Mouse (Mus musculus) heart, postnatal 10 days (tissue): ENCODE measurements around the gene Zbtb20. TPM values are rescaled to one million over a fixed set of nuclear protein-coding genes. Genes with fewer than 3 reads are reported as not detected.

ENCODE experiments used
- DNase-seq, 2 experiments: peaks; one replicate each; pipeline ENCODE4 v3.0.0; 2021
- intact Hi-C: fragments of 180-260 bp; cut with DNase I; formaldehyde crosslinking; loops from one replicate; pipeline ENCODE4 v1.15.1; 2025
- microRNA-seq, 2 experiments: library from miRNA; unstranded; fragments of <30 nt; microRNA quantifications; one replicate each; pipeline ENCODE4 v1.2.0; 2022
- total RNA-seq, 2 experiments: library from RNA; stranded (reverse); gene quantifications; 2 replicates each; pipeline ENCODE4 v1.2.3; 2021

The Zbtb20 gene
- total RNA-seq, 2 experiments from 2014 or later: 149 to 160 TPM

DNA sequence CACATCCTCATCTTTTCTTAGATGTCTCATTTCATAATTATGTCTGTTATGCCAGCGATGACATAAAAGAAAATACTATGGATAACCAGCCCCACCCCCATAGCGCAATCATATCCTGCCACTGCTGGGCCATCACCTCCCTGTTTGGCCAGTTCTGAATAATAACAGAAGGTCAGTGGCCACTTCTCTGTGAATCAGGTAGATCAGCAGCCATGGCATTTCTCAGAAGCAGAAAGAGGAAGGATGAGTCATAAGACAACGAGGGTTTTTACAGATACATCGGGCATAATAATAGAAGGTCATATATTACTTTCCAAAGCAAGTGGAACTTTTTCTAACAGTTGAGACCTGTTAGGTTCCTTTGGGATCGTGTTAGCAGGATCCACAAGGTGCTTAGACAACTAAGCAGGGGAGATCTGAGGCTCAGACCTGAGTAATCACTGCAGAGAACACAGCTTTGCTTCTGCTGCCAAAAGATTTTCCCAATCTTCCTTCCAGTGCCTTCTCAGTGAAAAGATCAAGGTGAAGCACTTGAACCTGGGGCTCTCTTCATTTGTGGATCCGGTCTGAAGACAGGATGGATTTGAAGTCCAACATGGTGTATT, 779.6 kb downstream of the Zbtb20 start:
- DNase-seq: no peak
- intact Hi-C loops: no loop called here

DNA sequence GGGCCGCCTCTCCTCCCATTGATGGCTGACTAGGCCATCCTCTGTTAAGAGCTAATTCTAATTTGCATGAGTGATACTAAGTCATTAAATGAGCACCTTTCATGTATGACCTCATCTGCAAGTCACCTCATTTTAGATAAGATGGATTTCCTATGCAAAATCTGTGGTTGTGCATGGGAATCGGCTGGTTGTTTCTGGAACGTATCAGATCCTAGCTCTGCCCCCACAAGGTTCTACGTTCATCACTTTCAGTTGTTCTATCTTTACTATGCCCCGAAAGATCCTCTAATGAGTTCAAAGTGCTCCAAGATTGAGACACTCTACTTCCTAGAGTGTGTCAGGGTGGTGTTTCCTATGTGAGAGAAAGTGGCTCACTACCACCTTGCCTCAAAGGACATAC, 785.9 kb downstream of the Zbtb20 start:
- intact Hi-C loops: no loop called here
- DNase-seq: no peak

DNA sequence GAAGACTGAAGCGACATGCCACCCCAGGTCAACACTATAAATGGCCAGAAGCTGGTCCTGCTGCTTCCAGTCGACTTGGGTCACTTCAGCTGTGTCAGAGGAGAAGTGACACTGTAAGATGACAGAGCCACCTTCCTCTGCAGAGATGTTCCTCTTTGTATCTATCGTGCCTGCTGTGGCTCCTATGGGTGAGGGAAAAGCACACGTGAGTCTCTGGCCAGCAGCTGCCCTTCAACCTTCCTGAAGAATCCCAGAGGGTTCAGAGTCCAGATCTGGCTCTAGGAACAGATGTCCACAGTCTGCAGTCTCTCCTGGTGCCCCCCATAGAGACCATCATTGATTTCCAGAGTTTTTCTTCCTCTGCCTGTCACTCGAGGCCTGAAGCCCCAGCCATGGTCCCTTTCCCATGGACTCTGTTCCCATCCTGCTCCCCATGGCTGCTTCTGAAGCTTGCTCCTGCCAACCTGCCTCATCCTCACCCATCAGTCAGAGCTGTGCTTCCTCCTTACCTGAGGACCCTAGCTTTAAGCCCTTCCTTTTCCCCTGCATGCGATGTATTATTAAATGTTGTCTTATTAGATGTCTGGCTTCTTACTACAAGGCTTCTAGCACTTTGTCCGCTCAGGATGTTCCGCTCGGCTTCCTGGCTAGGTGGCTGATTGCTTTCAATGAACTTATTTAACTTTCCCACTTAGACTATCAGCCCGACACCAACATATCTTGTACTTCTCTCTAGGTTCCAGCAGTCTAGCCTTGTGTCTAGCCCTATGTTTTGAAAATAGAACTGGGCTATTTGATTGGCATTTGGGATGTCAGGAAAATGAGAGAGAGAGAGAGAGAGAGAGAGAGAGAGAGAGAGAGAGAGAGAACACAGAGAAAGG, 786.7 kb downstream of the Zbtb20 start:
- intact Hi-C loops: no loop called here
- DNase-seq: no peak

DNA sequence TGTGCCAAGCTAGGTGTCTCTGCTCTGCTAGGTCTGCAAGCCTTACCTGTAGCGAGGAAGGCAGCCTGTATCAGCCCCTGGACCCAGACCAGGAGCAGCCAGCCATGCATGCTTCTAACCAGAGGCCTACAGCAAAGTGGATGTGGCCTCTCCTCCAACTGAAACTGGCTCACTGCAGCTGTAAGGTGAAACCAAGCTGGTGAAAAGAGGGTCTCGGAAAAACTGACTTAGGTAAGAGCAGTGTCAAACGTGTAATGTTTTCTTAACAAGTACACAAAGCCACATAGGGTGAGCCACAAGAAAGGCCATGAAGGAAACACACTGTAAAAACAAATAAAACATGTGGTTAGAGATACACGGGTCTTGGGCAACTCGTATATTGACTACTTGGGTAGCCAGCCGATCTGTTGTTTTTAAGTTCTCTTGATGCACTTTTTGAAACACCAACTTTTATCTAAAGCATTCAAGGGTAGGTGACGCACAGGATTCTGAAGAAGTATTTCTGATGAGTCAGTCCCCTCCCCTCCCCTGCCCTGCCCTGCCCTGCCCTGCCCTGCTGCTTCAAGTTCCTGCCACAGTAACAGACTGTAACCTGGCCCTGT, 788.4 kb downstream of the Zbtb20 start, which contains the start of gene Tigit:
Gene Tigit, minus strand, starts transcription at position 169 of the 602 bp plus-strand sequence.
- DNase-seq: no peak
- intact Hi-C loops: no loop called here

DNA sequence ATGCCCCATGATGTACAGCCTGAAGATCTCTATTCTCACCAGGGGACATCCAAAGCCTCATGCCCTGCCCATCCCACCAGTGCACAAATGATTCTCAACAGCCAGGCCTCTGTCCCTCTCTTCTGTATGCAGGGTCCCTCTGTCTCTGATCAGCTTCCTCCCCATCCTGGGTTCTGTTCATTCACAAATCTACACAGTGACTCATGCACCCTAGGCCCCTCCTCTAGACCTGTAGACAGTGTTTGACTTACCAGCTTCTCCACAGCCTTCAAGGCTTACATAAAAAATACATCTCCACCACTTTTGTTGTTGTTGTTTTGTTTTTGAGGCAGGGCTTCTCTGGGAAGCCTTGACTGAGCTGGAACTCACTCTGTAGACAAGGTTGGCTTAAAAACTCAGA, 789.2 kb downstream of the Zbtb20 start:
- intact Hi-C loops: no loop called here
- no peak for DNase-seq

DNA sequence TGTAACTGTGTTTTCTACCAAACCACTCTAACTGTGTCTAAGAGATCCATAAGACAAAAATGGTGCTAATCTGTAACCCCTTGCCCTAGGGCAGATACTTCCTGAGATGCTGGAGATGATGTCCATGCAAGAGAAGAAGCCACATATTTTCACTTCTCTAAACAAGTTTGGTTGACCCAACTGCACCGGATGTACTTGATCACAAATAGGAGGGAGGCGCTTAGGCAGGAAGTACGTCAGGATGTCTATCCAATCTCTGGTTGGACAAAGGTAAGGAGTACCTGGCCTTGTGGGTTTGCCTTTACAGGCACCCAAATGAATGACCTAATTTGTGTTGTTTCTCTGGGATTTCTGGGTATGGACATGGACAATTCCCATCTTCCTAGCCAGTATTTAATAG, 792.6 kb downstream of the Zbtb20 start:
- intact Hi-C loops: no loop called here
- DNase-seq: no peak

DNA sequence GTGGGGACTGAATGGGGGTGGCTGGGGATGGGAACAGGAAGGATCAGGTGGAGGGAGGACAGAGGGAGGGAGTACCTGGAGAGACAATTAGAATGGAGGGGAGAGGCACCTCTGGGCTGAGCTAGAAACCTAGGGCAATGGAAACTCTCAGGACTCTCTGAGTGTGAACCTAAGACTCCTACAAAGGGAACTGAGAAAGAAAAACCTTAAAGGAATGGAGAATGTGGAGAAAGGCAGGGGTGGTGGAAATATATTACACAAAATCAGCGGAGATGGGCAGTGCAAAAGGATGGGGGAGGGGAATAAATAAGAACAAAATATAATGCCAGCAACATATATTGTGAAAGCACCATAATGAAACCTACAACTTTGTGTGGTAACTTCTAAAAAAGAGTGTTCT, 796.3 kb downstream of the Zbtb20 start:
- no peak for DNase-seq
- intact Hi-C loops: no loop called here

DNA sequence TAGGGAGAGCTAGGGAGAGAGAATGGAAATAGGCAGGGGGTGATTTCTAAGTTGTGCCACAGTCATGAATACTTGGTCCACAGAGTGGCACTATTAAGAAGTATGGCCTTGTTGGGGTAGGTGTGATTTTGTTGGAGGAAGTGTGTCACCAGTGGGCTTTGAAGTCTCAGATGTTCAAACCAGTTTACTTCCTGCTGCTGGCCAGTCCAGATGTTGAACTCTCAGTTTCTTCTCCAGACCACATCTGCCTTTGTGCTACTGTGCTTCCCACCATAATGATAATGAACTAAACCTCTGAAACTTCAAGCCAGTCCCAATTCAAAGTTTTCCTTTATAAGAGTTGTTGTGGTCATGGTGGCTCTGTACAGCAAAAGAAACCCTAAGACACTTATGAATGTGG, 797.0 kb downstream of the Zbtb20 start:
- DNase-seq: no peak
- intact Hi-C loops: no loop called here

DNA sequence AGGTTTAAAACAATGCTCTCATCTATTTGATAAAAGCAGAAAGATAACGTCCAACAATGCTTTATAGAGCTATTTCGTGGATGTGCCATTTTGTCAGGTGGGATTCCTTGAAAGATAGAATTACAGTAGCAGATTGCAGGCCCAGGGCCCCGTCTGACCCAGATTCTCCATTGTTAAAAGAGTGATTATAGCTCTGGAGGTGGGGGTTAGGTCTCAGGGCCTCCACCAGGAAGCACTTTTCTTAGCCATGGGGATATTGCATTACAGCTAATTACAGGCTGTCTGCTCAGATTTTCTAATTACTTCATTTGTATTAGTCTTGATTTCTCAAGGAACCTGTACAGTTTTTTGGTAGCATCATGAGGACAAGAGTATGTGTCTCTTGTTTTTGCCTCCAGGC, 798.7 kb downstream of the Zbtb20 start:
- intact Hi-C loops: no loop called here
- no peak for DNase-seq

DNA sequence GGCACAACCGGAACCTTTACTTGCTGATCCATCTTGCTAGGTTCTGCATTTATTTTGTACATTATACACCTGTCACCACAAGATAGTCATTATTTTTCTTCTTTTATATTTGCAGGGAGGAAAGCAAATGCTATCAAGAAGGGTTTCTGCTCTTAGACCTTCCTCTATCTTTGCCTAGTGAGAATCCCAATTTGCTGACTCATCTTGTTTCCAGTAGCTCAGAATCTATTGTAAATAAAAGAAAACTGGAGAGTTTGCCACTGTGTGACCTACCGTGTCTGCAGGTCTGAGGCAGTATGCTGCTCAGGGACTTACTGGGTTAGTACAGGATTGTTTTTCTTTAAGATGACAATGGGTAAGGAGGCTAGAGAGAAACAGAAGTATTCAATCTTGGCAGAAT, 812.3 kb downstream of the Zbtb20 start:
- no peak for DNase-seq
- intact Hi-C loops: no loop called here

DNA sequence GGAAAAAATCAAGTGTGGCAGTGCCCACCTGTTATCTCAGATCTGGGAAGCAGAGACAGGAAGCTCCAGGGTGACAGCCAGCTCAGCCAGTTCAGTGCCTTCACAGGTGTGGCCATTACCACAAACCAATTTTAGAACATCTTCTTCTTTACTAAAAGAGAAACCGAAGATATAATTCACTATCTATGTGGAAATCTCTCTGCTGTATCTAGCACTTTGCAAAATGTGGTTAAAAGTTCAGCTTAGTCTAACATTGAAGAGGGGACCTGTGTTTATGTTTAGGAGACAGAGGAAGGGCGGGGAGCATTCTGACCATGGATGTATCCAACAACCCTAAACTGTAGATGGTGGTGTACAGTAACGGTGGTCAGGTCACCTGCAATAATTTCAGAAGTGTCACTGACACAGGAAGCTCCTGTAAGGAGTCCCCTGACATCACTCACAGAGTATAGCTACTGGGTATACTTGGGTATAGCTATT, 814.6 kb downstream of the Zbtb20 start:
- no peak for DNase-seq
- intact Hi-C loops: no loop called here

DNA sequence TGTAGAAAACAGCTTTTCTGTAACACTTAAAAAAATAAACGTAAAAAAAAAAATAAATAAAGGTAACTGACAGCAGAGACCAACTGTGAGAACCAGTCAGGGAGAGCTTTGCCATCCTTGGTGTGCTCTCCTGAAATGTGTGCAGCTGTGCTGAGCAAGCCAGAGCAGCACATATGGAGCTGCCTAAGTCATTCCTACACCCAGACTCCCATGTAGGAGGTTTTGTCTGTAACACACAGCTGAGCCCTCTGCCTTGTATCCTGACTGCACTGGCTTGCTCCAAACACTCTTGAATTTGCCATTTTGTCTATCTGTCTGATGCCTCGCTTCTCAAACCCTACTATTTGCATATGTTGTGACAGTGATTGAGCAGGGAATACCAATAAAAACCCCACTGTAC, 815.2 kb downstream of the Zbtb20 start:
- no peak for DNase-seq
- intact Hi-C loops: no loop called here

DNA sequence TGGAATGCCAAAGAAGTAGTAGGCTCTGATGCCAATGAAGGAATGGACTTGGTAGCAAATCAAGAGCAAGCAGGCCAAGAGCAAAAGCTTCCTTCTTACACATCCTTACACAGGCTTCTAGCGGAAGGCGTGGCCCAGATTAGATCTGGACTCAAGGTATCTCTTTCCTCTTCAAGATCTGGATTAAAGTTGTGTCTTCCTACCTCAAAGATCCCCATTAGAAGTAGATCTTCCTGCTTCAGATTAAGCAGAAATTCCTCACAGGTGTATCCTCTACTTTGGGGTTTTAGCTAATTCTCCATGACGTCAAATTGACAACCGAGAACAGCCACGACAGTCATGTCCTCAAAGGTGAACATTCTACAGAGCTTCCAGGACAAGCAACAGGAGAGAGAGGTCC, 816.1 kb downstream of the Zbtb20 start:
- intact Hi-C loops: no loop called here
- no peak for DNase-seq

Small RNA genes within 50 kb of the gene (microRNA-seq; reads per million reads assigned to microRNA genes)
- gene Mir568: 0 reads per million in 2 experiments
